Mouse (Mus musculus) hindbrain, embryonic 15.5 days (tissue): ENCODE results near the gene Zyg11b. TPM values are rescaled to one million over a fixed set of nuclear protein-coding genes. Genes with fewer than 3 reads are reported as not detected.

Experiments used
- ATAC-seq: fragments of 200-750 bp; cut with Nextera tagmentation; 2 replicates; pipeline ENCODE4 v1.8.0; 2017; ENCODE audit warnings: low read depth, moderate number of reproducible peaks, moderate TSS enrichment; ENCODE audit not compliant: low FRiP score
- H3K27ac ChIP-seq: fragments of 300-500 bp; sonication (generic); replicated peaks from 2 replicates; pipeline ENCODE4 v1.5.1; 2015; ENCODE audit warnings: mild to moderate bottlenecking, inconsistent platforms
- H3K27me3 ChIP-seq: fragments of 300-500 bp; sonication (generic); 2 replicates; pipeline ENCODE4 v1.6.1; 2015; ENCODE audit warnings: control low read depth, inconsistent platforms
- H3K36me3 ChIP-seq: fragments of 300-500 bp; sonication (generic); 2 replicates; pipeline ENCODE4 v1.6.1; 2015; ENCODE audit warnings: control low read depth, inconsistent platforms
- H3K4me1 ChIP-seq: fragments of 300-500 bp; sonication (generic); replicated peaks from 2 replicates; pipeline ENCODE4 v1.6.1; 2015; ENCODE audit warnings: control low read depth, inconsistent platforms
- H3K4me2 ChIP-seq: fragments of 300-500 bp; sonication (generic); 2 replicates; pipeline ENCODE4 v1.6.1; 2015; ENCODE audit warnings: moderate library complexity, mild to moderate bottlenecking, inconsistent platforms
- H3K4me3 ChIP-seq: fragments of 300-500 bp; sonication (generic); 2 replicates; pipeline ENCODE4 v1.5.1; 2015; ENCODE audit warnings: mild to moderate bottlenecking, inconsistent platforms
- H3K9ac ChIP-seq: fragments of 300-500 bp; sonication (generic); 2 replicates; pipeline ENCODE4 v1.6.1; 2015; ENCODE audit warnings: inconsistent platforms
- H3K9me3 ChIP-seq: fragments of 300-500 bp; sonication (generic); 2 replicates; pipeline ENCODE4 v1.6.1; 2016; ENCODE audit warnings: control low read depth, inconsistent platforms
- WGBS: fragments of 180-500 bp; shearing (Covaris S2); methylation state at CpG from one replicate; pipeline ENCODE4 v1.1.7; 2015; 5-methylcytosine and 5-hydroxymethylcytosine counted together
- polyA plus RNA-seq: library from polyadenylated mRNA; unstranded; fragments of >200 nt; fragmentation: Nextera tagmentation; extraction: Ambion mirVana; gene quantifications from 2 replicates; pipeline ENCODE4 v1.2.1, GENCODE M21; 2015

Zyg11b gene
- polyA plus RNA-seq: 31.5 and 32.4 TPM in 2 replicates

GRCm38 (mm10) chr4:108300670-108301373 lies at the start of gene Zyg11b:
Zyg11b (minus strand) TSS chr4:108301096.
- no peaks in the 10 kb centered on the region for H3K27me3 ChIP-seq
- peaks cover 21% of the 10 kb centered on the region for H3K4me1 ChIP-seq
- peak within 1 kb of the TSS; percentile 90 for H3K9ac ChIP-seq
- H3K27ac ChIP-seq: peak within 1 kb of the TSS; percentile 88
- H3K4me3 ChIP-seq: peak within 1 kb of the TSS; percentile 72
- peak within 1 kb of the TSS; percentile 60 for H3K4me2 ChIP-seq
- H3K9me3 ChIP-seq: no peaks in the 10 kb centered on the region
- H3K36me3 ChIP-seq: no peaks in the 10 kb centered on the region
- peak; percentile 96 for ATAC-seq
- WGBS: under 1% methylated on average over 41 of the region's 58 CpGs

DNA sequence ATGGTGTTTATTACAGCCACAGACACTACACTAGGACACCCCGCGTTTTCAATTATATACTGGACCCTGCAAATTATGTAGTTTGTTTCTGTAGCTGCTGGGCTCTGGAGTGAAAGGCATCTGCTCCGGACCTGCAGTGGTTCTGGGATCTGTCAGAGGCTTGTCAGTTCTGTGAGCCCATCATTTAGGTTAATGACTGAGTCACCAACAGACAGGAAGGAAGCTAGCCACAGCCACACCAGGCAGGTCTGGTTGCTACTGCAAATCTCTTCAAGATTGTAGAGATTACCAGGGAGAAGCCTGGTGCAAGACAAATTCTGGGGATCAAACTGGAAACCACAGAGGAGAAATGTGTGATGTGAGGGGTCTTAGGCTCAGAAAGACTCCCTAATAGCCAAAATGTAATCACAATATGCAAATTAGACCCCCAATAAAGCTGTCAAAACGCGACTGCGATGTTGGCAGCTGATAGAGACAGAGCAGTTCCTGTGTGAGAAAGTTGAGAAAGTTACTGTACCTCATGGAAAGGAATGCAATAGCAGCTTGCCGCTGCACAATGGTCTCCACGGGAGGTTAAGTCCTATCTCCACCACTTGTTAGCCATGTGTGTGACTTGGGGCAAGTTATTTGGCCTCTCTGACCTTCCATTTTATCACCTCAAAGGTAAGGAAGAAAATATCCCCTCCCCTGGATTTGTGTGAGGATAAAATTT lies 49.1 kb upstream of the Zyg11b start:
- H3K9ac ChIP-seq: no peak overlapping the region
- H3K4me2 ChIP-seq: no peak overlapping the region
- WGBS: 42% methylated on average over 8 of the region's 8 CpGs
- no peak overlapping the region for H3K4me3 ChIP-seq
- H3K27ac ChIP-seq: no peak overlapping the region
- no peaks in the 10 kb centered on the region for H3K27me3 ChIP-seq
- peaks cover 9% of the 10 kb centered on the region for H3K4me1 ChIP-seq
- ATAC-seq: no peak
- no peaks in the 10 kb centered on the region for H3K36me3 ChIP-seq
- no peaks in the 10 kb centered on the region for H3K9me3 ChIP-seq

GRCm38 (mm10) chr4:108349064-108349463 lies 48.2 kb upstream of the Zyg11b start:
- H3K9ac ChIP-seq: no peak overlapping the region
- no peak overlapping the region for H3K4me3 ChIP-seq
- no peaks in the 10 kb centered on the region for H3K36me3 ChIP-seq
- H3K27me3 ChIP-seq: no peaks in the 10 kb centered on the region
- no peaks in the 10 kb centered on the region for H3K9me3 ChIP-seq
- peaks cover 9% of the 10 kb centered on the region for H3K4me1 ChIP-seq
- no peak for ATAC-seq
- no peak overlapping the region for H3K27ac ChIP-seq
- H3K4me2 ChIP-seq: no peak overlapping the region
- WGBS: 87% methylated on average over 3 of the region's 3 CpGs

DNA sequence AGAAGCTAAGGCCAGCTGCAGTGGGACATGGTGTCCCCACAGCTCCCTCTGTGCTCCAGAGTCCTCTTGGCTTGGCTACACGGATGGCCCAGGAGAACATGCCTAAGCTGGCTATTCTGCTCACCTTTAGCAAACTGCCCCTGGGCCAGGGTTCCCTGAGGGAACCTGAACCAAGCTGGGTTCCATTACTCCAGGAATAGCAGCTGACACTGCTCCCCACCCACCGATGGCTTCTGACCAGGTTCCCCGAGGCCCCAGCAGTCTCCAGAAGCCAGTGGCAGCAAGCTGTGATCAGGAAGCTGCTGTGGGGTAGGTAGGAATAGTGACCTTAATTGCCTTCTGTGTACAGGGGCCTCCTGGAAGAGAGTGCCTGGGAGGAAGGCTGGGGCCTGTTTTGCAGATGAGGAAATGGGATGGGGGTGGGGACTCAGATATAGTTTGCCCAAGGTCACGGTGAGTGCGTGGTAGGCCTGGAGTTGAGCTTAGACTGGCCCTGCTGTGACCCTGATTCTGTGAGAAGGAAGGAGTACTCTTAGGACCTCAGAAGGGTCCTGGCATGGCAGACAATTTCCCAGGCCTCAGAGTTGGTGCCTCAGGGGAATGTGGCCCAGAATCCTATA lies 47.5 kb upstream of the Zyg11b start:
- Histone ChIP-seq H3K27ac (no peak overlapping the region), H3K4me1 (peaks cover 9% of the 10 kb centered on the region), H3K4me2 (no peak overlapping the region), H3K4me3 (no peak overlapping the region), H3K27me3 (no peaks in the 10 kb centered on the region), H3K9ac (no peak overlapping the region), H3K36me3 (no peaks in the 10 kb centered on the region), H3K9me3 (no peaks in the 10 kb centered on the region)
- no peak for ATAC-seq
- 69% methylated on average over 5 of the region's 5 CpGs for WGBS

DNA sequence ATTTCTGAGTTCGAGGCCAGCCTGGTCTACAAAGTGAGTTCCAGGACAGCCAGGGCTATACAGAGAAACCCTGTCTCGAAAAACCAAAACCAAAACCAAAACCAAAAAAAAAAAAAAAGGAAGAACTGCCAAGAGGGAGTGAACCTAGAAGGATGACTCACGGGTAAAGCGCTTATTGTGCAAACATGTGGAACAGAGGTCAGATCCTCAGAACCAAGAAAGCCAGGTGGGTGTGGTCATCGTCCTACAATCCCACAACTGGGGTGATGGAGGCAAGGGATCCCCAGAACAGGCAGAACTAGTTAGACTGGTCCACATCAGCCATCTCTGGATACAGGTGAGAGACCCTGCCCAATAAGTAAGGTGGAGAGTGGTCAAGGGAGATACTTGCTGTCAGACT lies 46.2 kb upstream of the Zyg11b start:
- Histone ChIP-seq H3K36me3 (no peaks in the 10 kb centered on the region), H3K4me2 (no peak overlapping the region), H3K9me3 (no peaks in the 10 kb centered on the region), H3K4me1 (peaks cover 9% of the 10 kb centered on the region), H3K27ac (no peak overlapping the region), H3K4me3 (no peak overlapping the region), H3K27me3 (no peaks in the 10 kb centered on the region), H3K9ac (no peak overlapping the region)
- 95% methylated on average over 4 of the region's 5 CpGs for WGBS
- ATAC-seq: no peak

- ATAC-seq: no peak
- Histone ChIP-seq H3K4me2 (no peak overlapping the region), H3K27ac (no peak overlapping the region)
Observed at GRCm38 (mm10) chr4:108345826-108346225, 44.9 kb upstream of the Zyg11b start.

DNA sequence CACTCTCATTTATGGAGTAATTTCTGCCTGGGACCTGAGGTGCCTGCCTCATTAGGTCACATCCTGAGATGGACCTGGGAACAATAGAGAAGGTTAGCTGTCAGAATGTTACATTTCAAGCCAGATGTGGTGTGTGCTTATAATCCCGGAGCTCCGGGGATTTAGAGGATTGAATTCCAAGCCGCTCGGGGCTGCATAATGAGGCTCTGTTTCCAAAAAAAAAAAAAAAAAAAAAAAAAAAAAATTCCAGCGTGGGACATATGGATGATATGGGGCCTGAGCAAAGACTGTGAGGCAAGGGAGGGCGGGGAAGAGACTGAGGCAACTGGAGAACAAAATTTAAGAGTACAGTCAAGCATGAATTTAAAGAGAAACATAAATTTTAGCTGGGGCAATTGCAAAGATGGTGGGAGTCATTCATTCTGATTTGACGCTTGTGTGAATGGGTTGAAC lies 43.8 kb upstream of the Zyg11b start:
- Histone ChIP-seq H3K9me3 (no peaks in the 10 kb centered on the region), H3K4me1 (no peaks in the 10 kb centered on the region), H3K36me3 (0 out of 2 replicates have a peak, but pooled peaks cover 5% of the 10 kb centered on the region), H3K27ac (no peak overlapping the region), H3K4me2 (no peak overlapping the region), H3K4me3 (no peak overlapping the region), H3K9ac (no peak overlapping the region), H3K27me3 (no peaks in the 10 kb centered on the region)
- ATAC-seq: no peak
- 16% methylated on average over 7 of the region's 7 CpGs for WGBS

More at GRCm38 (mm10) chr4:108345826-108346225, 44.9 kb upstream of the Zyg11b start:
- Histone ChIP-seq H3K9ac (no peak overlapping the region), H3K27me3 (no peaks in the 10 kb centered on the region), H3K4me1 (peaks cover 4% of the 10 kb centered on the region), H3K36me3 (no peaks in the 10 kb centered on the region), H3K9me3 (no peaks in the 10 kb centered on the region), H3K4me3 (no peak overlapping the region)
- WGBS: 29% methylated on average over 5 of the region's 5 CpGs

- Histone ChIP-seq H3K4me1 (0 out of 2 replicates have a peak, but pooled peaks cover 3% of the 10 kb centered on the region), H3K27me3 (no peaks in the 10 kb centered on the region), H3K9ac (no peak overlapping the region), H3K4me2 (no peak overlapping the region), H3K36me3 (peaks cover 24% of the 10 kb centered on the region), H3K9me3 (no peaks in the 10 kb centered on the region), H3K27ac (peak overlapping the region; percentile 34; the same call in 1 of the 2 replicates), H3K4me3 (no peak overlapping the region)
- WGBS: 14% methylated on average over 4 of the region's 4 CpGs
- peak; percentile 83 for ATAC-seq
Observed at GRCm38 (mm10) chr4:108339277-108339690, 38.4 kb upstream of the Zyg11b start.

- Histone ChIP-seq H3K4me3 (no peak overlapping the region), H3K27ac (peak overlapping the region; percentile 34; the same call in 1 of the 2 replicates), H3K4me2 (no peak overlapping the region), H3K9me3 (no peaks in the 10 kb centered on the region), H3K4me1 (0 out of 2 replicates have a peak, but pooled peaks cover 3% of the 10 kb centered on the region), H3K27me3 (no peaks in the 10 kb centered on the region), H3K36me3 (peaks cover 24% of the 10 kb centered on the region), H3K9ac (no peak overlapping the region)
- 59% methylated on average over 10 of the region's 10 CpGs for WGBS
- ATAC-seq: no peak
Observed at GRCm38 (mm10) chr4:108338811-108339210, 37.9 kb upstream of the Zyg11b start.

GRCm38 (mm10) chr4:108338321-108338733 lies 37.4 kb upstream of the Zyg11b start:
- peaks cover 24% of the 10 kb centered on the region for H3K36me3 ChIP-seq
- 0 out of 2 replicates have a peak, but pooled peaks cover 3% of the 10 kb centered on the region for H3K4me1 ChIP-seq
- H3K4me2 ChIP-seq: no peak overlapping the region
- WGBS: 53% methylated on average over 9 of the region's 9 CpGs
- H3K4me3 ChIP-seq: no peak overlapping the region
- H3K9ac ChIP-seq: no peak overlapping the region
- H3K27ac ChIP-seq: 0 out of 2 replicates have a peak overlapping the region, but pooled peaks have one; percentile 34
- H3K9me3 ChIP-seq: no peaks in the 10 kb centered on the region
- no peak for ATAC-seq
- H3K27me3 ChIP-seq: no peaks in the 10 kb centered on the region

- Histone ChIP-seq H3K4me2 (no peak overlapping the region), H3K36me3 (peaks cover 26% of the 10 kb centered on the region), H3K4me1 (0 out of 2 replicates have a peak, but pooled peaks cover 3% of the 10 kb centered on the region), H3K9me3 (no peaks in the 10 kb centered on the region), H3K27me3 (no peaks in the 10 kb centered on the region), H3K27ac (0 out of 2 replicates have a peak overlapping the region, but pooled peaks have one; percentile 30), H3K9ac (no peak overlapping the region), H3K4me3 (no peak overlapping the region)
- 18% methylated on average over 3 of the region's 3 CpGs for WGBS
- ATAC-seq: no peak
Observed at GRCm38 (mm10) chr4:108337817-108338216, 36.9 kb upstream of the Zyg11b start.

DNA sequence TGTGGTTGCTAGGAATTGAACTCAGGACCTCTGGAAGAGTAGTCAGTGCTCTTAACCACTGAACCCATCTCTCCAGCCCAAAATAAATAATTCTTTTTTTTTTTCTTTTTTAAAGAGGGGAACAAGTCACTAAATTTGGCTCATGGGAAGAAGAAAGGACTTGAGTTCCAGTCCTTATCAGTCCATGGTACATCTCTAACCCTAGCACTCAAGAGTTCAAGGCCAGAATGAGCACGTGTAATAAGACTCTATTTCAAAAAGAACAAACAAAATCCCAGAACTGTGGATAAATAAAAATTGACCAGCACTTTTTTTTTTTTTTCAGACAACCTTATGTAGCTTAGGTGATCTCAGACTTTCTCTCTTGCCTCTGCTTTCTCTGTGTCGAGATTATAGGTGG lies 35.9 kb upstream of the Zyg11b start:
- H3K36me3 ChIP-seq: peaks cover 31% of the 10 kb centered on the region
- ATAC-seq: no peak

More for the DNA sequence above, 35.9 kb upstream of the Zyg11b start:
- Histone ChIP-seq H3K27ac (no peak overlapping the region), H3K4me1 (0 out of 2 replicates have a peak, but pooled peaks cover 3% of the 10 kb centered on the region), H3K4me3 (no peak overlapping the region), H3K9me3 (no peaks in the 10 kb centered on the region), H3K27me3 (no peaks in the 10 kb centered on the region), H3K4me2 (no peak overlapping the region), H3K9ac (no peak overlapping the region)
- WGBS: 91% methylated on average over 2 of the region's 2 CpGs
